Mouse (Mus musculus) liver, postnatal 0 days (tissue): ENCODE measurements around the gene Pcgf2.

Source experiments
- CTCF ChIP-seq: sonication (generic); IDR thresholded peaks from 2 replicates; pipeline ENCODE4 v1.5.1; 2016; ENCODE audit warnings: antibody characterized with exemption, low read depth
- EP300 ChIP-seq: IDR thresholded peaks from 2 replicates; pipeline ENCODE4 v1.6.1; 2016; ENCODE audit warnings: antibody characterized with exemption, low read depth, mild to moderate bottlenecking

DNA sequence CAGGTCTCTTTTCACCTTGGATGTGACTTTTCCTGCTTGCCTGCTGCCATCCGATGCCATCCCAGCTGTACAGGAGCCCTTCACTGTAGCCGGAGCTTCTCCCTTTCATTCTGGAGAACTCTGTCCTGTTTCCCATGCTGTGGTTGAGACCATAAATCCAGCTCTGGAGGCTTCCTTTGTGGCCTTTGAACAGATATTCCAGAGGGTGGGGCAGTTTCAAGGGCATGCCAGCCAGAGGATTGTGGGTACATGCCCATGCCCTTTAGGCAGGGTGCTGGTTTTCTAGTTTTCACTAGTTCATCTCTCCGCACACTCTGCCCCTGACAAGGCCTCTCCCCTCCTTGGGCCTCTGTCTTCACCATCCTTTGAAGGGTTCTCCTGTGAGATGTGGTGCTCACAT, 13.2 kb downstream of the Pcgf2 start:
- TF ChIP-seq CTCF (no peak), EP300 (no peak)
